Mouse (Mus musculus): ENCODE data around the gene Mrps12. TPM values are rescaled to one million over a fixed set of nuclear protein-coding genes. Genes with fewer than 3 reads are reported as not detected.

Gene Mrps12
- total and polyA plus RNA-seq, 3 experiments, result 126 to 137 TPM; not detected in 1

DNA sequence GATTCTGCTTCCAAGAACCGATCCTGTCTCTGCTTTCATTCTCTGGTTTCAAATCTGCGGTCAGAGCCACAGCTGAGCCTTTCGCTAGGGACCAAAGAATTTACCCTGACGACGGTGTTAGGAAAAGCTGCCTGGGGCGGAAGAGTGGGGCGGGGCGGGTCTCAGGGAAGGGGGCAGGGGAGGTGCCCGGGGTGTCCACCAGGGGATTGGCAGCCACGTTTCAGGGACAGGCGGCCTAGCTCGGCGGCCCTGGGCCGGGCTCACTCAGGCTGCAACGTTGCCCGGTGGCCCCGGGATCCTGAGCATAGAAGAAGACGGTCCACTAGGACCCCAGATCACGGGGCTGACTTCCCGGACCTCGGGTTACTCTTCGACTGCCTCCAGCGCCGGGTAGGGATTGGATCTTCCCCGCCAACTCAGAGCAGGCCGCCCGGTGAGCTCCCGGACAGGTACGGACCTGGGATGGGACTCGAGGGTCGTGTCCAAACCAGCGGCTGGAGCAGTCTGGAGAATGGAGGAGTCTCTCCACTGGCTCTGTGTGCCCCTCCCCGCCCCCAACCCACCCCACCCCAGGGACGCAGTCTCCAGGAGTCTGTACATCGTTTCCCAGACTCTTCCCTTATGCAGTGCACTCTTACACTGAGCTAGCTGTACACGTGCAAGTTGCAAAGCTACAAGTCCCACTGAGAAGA lies 24.9 kb downstream of the Mrps12 start, which contains the start of gene Fbxo17:
Gene Fbxo17, plus strand, starts transcription at position 215 of the 692 bp plus-strand sequence.
- H3K36me3 ChIP-seq (ENCODE audit: control insufficient read depth in 1 of 2, insufficient read depth in 2 of 2, low read length in 2 of 2), result no peaks in the 10 kb centered on the region
- DNase-seq (ENCODE audit: low read depth, low spot score), result no peak
- no peaks in the 10 kb centered on the region for H3K79me2 ChIP-seq (ENCODE audit: control insufficient read depth, insufficient read depth, low read length, poor library complexity)
- H3K27me3 ChIP-seq (ENCODE audit: control insufficient read depth in 1 of 2, insufficient read depth in 2 of 2, low read length in 2 of 2), result no peaks in the 10 kb centered on the region; a peak in 1 of 4 replicates
- TF ChIP-seq NRF1 (IDR thresholded peaks at IDR 0.05; ENCODE audit: insufficient read depth, low read depth, low read length, poor library complexity, severe bottlenecking) (no peak), TCF12 (IDR thresholded peaks at IDR 0.05; ENCODE audit: low read depth, low read length) (no peak)
- H3K4me1 ChIP-seq (ENCODE audit: control insufficient read depth in 1 of 2, insufficient read depth in 2 of 2, low read length in 2 of 2), result no peaks in the 10 kb centered on the region
- no peak within 1 kb of the TSS for H3K9ac ChIP-seq (ENCODE audit: control insufficient read depth, low read depth, low read length, poor library complexity, severe bottlenecking)
- H3K27ac ChIP-seq (ENCODE audit: control insufficient read depth, low read depth, low read length), result no peak within 1 kb of the TSS
- no peak within 1 kb of the TSS for H3K4me3 ChIP-seq (ENCODE audit: control insufficient read depth in 1 of 2, insufficient read depth in 1 of 2, low read depth in 2 of 2, low read length in 2 of 2)
- H3K9me3 ChIP-seq (replicated peaks; ENCODE audit: insufficient read depth, low read length), result no peaks in the 10 kb centered on the region

DNA sequence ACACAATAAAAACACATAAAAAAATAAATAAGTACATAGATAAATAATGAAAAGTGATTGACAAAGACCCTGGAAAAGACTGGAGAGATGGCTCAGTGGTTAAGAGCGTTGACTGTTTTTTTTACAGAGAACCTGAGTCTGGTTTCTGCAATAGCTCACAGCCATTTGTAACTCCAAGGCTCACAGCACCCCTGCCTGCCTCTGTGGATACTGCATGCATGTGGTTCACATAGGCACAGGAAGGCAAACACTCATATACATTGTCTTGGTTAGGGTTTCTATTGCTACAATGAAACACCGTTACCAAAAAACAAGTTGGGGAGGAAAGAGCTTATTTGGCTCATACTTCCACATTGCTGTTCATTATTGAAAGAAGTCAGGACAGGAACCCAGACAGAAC lies 26.0 kb downstream of the Mrps12 start:
- H3K79me2 ChIP-seq (ENCODE audit: control insufficient read depth, insufficient read depth, low read length, poor library complexity), result no peaks in the 10 kb centered on the region
- no peaks in the 10 kb centered on the region; a peak in 1 of 4 replicates for H3K27me3 ChIP-seq (ENCODE audit: control insufficient read depth in 1 of 2, insufficient read depth in 2 of 2, low read length in 2 of 2)
- no peak overlapping the region for H3K9ac ChIP-seq (ENCODE audit: control insufficient read depth, low read depth, low read length, poor library complexity, severe bottlenecking)
- H3K36me3 ChIP-seq (ENCODE audit: control insufficient read depth in 1 of 2, insufficient read depth in 2 of 2, low read length in 2 of 2), result no peaks in the 10 kb centered on the region
- TF ChIP-seq TAL1 (IDR thresholded peaks at IDR 0.05; ENCODE audit: low read length) (no peak), MYB (IDR thresholded peaks at IDR 0.05; ENCODE audit: low read depth, low read length) (no peak), GABPA (IDR thresholded peaks at IDR 0.05; ENCODE audit: low read depth, low read length) (no peak)
- no peak overlapping the region for H3K4me3 ChIP-seq (ENCODE audit: control insufficient read depth in 1 of 2, insufficient read depth in 1 of 2, low read depth in 2 of 2, low read length in 2 of 2)
- H3K4me1 ChIP-seq (ENCODE audit: control insufficient read depth in 1 of 2, insufficient read depth in 2 of 2, low read length in 2 of 2), result no peaks in the 10 kb centered on the region
- no peak overlapping the region for H3K27ac ChIP-seq (ENCODE audit: control insufficient read depth, low read depth, low read length)
- H3K9me3 ChIP-seq (replicated peaks; ENCODE audit: insufficient read depth, low read length), result no peaks in the 10 kb centered on the region
- no peak for DNase-seq (ENCODE audit: low read depth, low spot score)

DNA sequence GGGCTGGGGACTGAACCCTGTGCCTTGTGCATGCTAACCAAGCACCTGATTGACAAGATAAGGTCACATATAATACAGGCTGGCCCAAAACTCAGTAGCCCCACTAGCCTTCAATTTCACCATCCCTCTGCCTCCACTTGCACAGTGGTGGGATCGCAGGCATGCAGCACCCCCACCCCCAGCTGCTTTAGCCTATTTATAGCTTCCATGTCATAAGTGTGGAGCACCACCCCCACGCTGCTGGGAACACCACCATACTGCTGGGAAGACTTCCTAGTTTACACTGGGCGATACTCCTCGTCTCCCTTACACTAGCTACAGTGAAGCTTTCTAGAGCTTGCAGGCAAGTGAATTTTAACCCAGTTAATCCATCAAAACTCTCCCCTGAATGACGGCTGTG lies 27.0 kb downstream of the Mrps12 start:
- Histone ChIP-seq H3K36me3 (ENCODE audit: control insufficient read depth in 1 of 2, insufficient read depth in 2 of 2, low read length in 2 of 2) (no peaks in the 10 kb centered on the region), H3K27me3 (ENCODE audit: control insufficient read depth in 1 of 2, insufficient read depth in 2 of 2, low read length in 2 of 2) (no peaks in the 10 kb centered on the region; a peak in 1 of 4 replicates), H3K4me3 (ENCODE audit: control insufficient read depth in 1 of 2, insufficient read depth in 1 of 2, low read depth in 2 of 2, low read length in 2 of 2) (no peak overlapping the region), H3K9ac (ENCODE audit: control insufficient read depth, low read depth, low read length, poor library complexity, severe bottlenecking) (no peak overlapping the region), H3K79me2 (ENCODE audit: control insufficient read depth, insufficient read depth, low read length, poor library complexity) (no peaks in the 10 kb centered on the region), H3K9me3 (replicated peaks; ENCODE audit: insufficient read depth, low read length) (no peaks in the 10 kb centered on the region), H3K27ac (ENCODE audit: control insufficient read depth, low read depth, low read length) (no peak overlapping the region), H3K4me1 (ENCODE audit: control insufficient read depth in 1 of 2, insufficient read depth in 2 of 2, low read length in 2 of 2) (no peaks in the 10 kb centered on the region)
- no peak for DNase-seq (ENCODE audit: low read depth, low spot score)
- no peak for TF ChIP-seq ZMIZ1 (IDR thresholded peaks at IDR 0.05; ENCODE audit: low read depth, low read length)
- no peak for TF ChIP-seq POLR2A (IDR thresholded peaks at IDR 0.05; ENCODE audit: control insufficient read depth in 1 of 2, insufficient read depth in 1 of 2, low read depth in 1 of 2, low read length in 2 of 2, poor library complexity in 1 of 2)
- TF ChIP-seq MAX (IDR thresholded peaks at IDR 0.05; ENCODE audit: low read length), result no peak
- no peak for TF ChIP-seq CHD1 (IDR thresholded peaks at IDR 0.05; ENCODE audit: low read depth, low read length)
- no peak for TF ChIP-seq MYC (IDR thresholded peaks at IDR 0.05; ENCODE audit: low read depth, low read length)
- no peak for TF ChIP-seq EP300 (IDR thresholded peaks at IDR 0.05; ENCODE audit: low read depth in 1 of 2, low read length in 2 of 2)
- TF ChIP-seq NRF1 (IDR thresholded peaks at IDR 0.05; ENCODE audit: insufficient read depth, low read depth, low read length, poor library complexity, severe bottlenecking), result no peak
- no peak for TF ChIP-seq CTCF (IDR thresholded peaks at IDR 0.05 in 2 of 3, conservative IDR thresholded peaks at IDR 0.05 in 1 of 3; ENCODE audit: control insufficient read depth in 1 of 3, insufficient read depth in 1 of 3, low read depth in 2 of 3, low read length in 3 of 3, poor library complexity in 1 of 3, severe bottlenecking in 1 of 3)
- no peak for TF ChIP-seq RCOR1 (IDR thresholded peaks at IDR 0.05; ENCODE audit: low read depth, low read length)
- TF ChIP-seq CHD2 (IDR thresholded peaks at IDR 0.05; ENCODE audit: low read length), result no peak
- TF ChIP-seq MEF2A (IDR thresholded peaks at IDR 0.05; ENCODE audit: extremely low read depth, insufficient replicate concordance, low read depth, low read length, poor library complexity, severe bottlenecking), result no peak
- TF ChIP-seq MXI1 (IDR thresholded peaks at IDR 0.05; ENCODE audit: low read depth, low read length), result no peak
- no peak for TF ChIP-seq POLR2AphosphoS2 (IDR thresholded peaks at IDR 0.05; ENCODE audit: low read length)
- no peak for TF ChIP-seq JUND (IDR thresholded peaks at IDR 0.05; ENCODE audit: low read depth, low read length)
- TF ChIP-seq TBP (IDR thresholded peaks at IDR 0.05; ENCODE audit: low read depth, low read length), result no peak
- TF ChIP-seq ELF1 (IDR thresholded peaks at IDR 0.05; ENCODE audit: low read depth, low read length), result no peak
- TF ChIP-seq TAL1 (IDR thresholded peaks at IDR 0.05; ENCODE audit: low read length), result no peak
- TF ChIP-seq SMC3 (IDR thresholded peaks at IDR 0.05; ENCODE audit: low read depth, low read length), result no peak
